Mouse (Mus musculus): ENCODE measurements around the gene Pus7l. TPM values are rescaled to one million over a fixed set of nuclear protein-coding genes. Genes with fewer than 3 reads are reported as not detected.

Gene Pus7l
- 5.2 TPM for polyA plus RNA-seq (2014; fragmentation: Illumina TruSeq; extraction: RNeasy Lipid Tissue Mini Kit (QIAGEN cat#74804))

DNA sequence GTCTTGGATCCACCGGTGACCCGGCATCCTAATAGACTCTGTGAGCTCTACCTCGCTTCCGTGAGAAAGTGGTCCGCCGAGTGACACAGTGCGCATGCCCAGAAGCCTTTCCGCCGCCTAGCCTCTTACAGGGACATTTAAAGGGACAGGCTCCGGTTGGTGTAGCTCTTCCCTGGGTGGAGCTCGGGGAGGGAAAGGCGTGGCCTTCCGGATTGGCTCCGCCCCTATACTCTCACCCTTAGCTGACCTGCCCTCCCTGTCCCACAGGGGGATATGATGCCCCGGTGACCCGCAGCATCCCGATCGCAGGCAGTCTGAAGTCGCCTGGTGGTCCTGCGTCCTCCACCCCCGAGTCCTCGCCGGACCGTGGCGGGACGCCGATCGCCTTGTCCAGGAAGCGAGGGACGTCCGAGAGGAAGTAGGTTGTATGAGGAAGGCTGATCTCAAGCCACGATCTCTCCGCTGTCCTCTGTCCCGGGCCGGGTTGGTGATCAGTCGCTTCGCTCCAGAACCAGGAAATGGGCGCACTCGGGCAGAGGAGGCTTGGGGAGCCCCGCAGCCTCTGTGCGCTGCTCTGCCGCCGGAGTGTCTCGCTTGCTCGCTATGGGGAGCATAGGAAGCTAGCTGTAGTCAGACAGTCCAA, at the start of gene Pus7l, which contains the start of gene Irak4:
TSS of gene Pus7l (minus strand) at position 139 of the 643 bp plus-strand sequence.
TSS of gene Irak4 (plus strand) at position 235 of the 643 bp plus-strand sequence.

DNA sequence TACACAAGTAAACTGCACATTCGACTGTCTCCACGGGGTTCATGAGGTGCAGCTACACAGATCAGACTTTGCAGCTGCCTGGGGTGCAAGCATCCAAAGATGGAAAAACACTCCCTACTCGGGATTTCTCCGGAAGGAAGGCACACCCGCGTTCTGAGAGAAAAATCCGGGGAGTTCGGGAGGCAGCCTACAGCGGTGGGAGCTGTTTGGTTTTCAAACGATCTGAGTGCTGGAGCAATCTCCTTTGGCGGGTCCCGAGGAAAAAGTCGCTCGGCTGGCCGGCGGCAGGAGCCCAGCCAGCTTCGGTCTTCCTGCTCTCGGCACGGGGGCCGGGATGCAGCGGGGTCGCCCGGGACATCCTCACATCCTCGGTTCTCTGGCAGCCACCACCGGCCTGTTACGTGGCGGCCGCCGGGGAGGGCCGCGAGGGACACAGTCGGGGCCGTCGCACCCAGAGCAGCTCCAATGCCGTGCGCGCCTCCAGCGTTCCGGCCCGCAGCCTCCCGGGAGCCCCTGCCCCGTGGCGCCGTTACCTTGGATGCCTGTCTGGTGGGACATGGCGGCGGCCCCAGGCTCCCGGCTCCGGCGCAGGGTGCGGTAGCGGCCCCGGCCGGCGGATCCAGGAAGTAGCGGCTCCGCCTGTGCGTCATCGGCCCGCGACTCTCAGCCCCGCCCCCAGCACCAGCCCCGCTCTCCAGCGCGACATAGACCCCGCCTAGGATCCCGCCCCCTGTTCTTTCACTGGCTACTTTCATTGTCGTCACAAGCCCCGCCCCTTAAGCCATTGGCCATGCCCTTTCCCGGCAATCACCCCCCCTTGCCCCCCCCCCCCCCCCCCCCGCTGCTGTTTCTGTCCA, 46.1 kb upstream of the Pus7l start, which contains the start of gene Twf1:
TSS of gene Twf1 (minus strand) at position 671 of the 857 bp plus-strand sequence.

Other genes starting within 250 kb of the Pus7l start
- 0.09 TPM for gene Adamts20, start 78.1 kb downstream of the Pus7l start, polyA plus RNA-seq (2014; fragmentation: Illumina TruSeq; extraction: RNeasy Lipid Tissue Mini Kit (QIAGEN cat#74804))
- gene Irak4, start 96 bp upstream of the Pus7l start, polyA plus RNA-seq (2014; fragmentation: Illumina TruSeq; extraction: RNeasy Lipid Tissue Mini Kit (QIAGEN cat#74804)): 4.5 TPM
- 145 TPM for gene Twf1, start 46.3 kb upstream of the Pus7l start, polyA plus RNA-seq (2014; fragmentation: Illumina TruSeq; extraction: RNeasy Lipid Tissue Mini Kit (QIAGEN cat#74804))
- gene Tmem117, start 85.7 kb upstream of the Pus7l start, polyA plus RNA-seq (2014; fragmentation: Illumina TruSeq; extraction: RNeasy Lipid Tissue Mini Kit (QIAGEN cat#74804)): 12.7 TPM

All from ovary, adult 10 weeks (tissue).